ENCODE assay signal across 25 mouse cellular contexts in the genomic region with DNA sequence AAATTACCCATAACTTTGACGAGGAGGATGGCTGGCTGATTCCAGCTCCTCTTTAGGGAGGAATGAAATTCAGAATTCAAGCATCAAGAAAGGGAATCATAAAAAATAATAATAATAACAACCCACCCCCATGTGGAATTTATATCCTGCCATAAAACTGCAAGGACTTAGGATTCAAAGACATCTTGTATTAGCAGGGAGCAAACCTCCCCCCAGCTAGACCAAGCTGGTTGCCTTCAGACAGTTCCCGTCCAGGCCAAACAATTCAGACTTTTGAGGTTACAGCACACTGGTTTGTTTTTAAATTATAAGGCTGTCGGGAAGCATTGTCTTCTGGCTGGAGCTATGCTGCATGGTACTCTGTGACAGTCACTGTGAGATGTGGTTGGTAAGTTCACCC.
"Had no signal": no experiment of that assay in that cellular context is flagged by ENCODE, and none has a peak within 500 bp of the region (broad histone marks: within the 10 kb centered on the region; RNA-seq: fewer than 3 reads in every experiment).

No protein-coding gene starts in this region.

- H3K27me3 ChIP-seq: forebrain, embryonic 15.5 days; heart, embryonic 13.5 days; heart, embryonic 15.5 days; hindbrain, embryonic 13.5 days; hindbrain, embryonic 15.5 days; limb, embryonic 12.5 days; liver, embryonic 13.5 days; liver, embryonic 15.5 days had no signal

- H3K9ac ChIP-seq: forebrain, embryonic 15.5 days; forebrain, postnatal 0 days; heart, embryonic 13.5 days; heart, embryonic 15.5 days; hindbrain, embryonic 13.5 days; hindbrain, embryonic 15.5 days; limb, embryonic 12.5 days; liver, embryonic 13.5 days; liver, embryonic 15.5 days; liver, postnatal 0 days had no signal

- ATAC-seq: forebrain, embryonic 15.5 days; forebrain, postnatal 0 days; hindbrain, postnatal 0 days; intestine, embryonic 16.5 days; liver, postnatal 0 days had no signal

- H3K4me3 ChIP-seq: forebrain, embryonic 15.5 days; heart, adult 2 months; heart, embryonic 13.5 days; heart, embryonic 15.5 days; hindbrain, embryonic 13.5 days; hindbrain, embryonic 15.5 days; limb, embryonic 12.5 days; liver, embryonic 13.5 days; liver, embryonic 15.5 days had no signal

- H3K4me1 ChIP-seq: forebrain, embryonic 15.5 days; heart, embryonic 13.5 days; heart, embryonic 15.5 days; liver, embryonic 13.5 days; liver, embryonic 15.5 days had no signal

- H3K4me2 ChIP-seq: forebrain, embryonic 15.5 days; heart, embryonic 11.5 days; heart, embryonic 13.5 days; heart, embryonic 15.5 days; hindbrain, embryonic 13.5 days; hindbrain, embryonic 15.5 days; limb, embryonic 12.5 days; liver, embryonic 11.5 days; liver, embryonic 13.5 days; liver, embryonic 15.5 days had no signal

- H3K9me3 ChIP-seq: forebrain, embryonic 15.5 days; heart, embryonic 13.5 days; heart, embryonic 15.5 days; hindbrain, embryonic 13.5 days; hindbrain, embryonic 15.5 days; limb, embryonic 12.5 days; liver, embryonic 13.5 days; liver, embryonic 15.5 days had no signal

- H3K27ac ChIP-seq: forebrain, embryonic 15.5 days; heart, adult 2 months; heart, embryonic 13.5 days; heart, embryonic 15.5 days; hindbrain, embryonic 13.5 days; hindbrain, embryonic 15.5 days; hindbrain, postnatal 0 days; limb, embryonic 12.5 days; liver, embryonic 13.5 days; liver, embryonic 15.5 days had no signal

- DNase-seq: forebrain, postnatal 0 days; gastrocnemius, postnatal 14 days; gastrocnemius, postnatal 36 days; heart, adult 11 months; heart, adult 2 months; heart, postnatal 14 days; heart, postnatal 36 days; kidney, postnatal 25 days; layer of hippocampus, adult 9-11 months; layer of hippocampus, postnatal 36 days; left cerebral cortex, postnatal 4 days; liver; liver, embryonic 13.5 days; liver, postnatal 0 days had no signal

- H3K36me3 ChIP-seq: forebrain, embryonic 15.5 days; heart, embryonic 13.5 days; heart, embryonic 15.5 days; hindbrain, embryonic 13.5 days; hindbrain, embryonic 15.5 days; limb, embryonic 12.5 days; liver, embryonic 13.5 days; liver, embryonic 15.5 days had no signal
